Mouse (Mus musculus) liver, embryonic 11.5 days (tissue): ENCODE measurements around the gene Il27ra. TPM values are rescaled to one million over a fixed set of nuclear protein-coding genes. Genes with fewer than 3 reads are reported as not detected.
"Not testable (repeated sequence)": the region's sequence is repeated elsewhere in the genome, so short reads cannot be mapped to it uniquely, and the experiment has no call there.

Experiments
- ATAC-seq: fragments of 200-750 bp; cut with Nextera tagmentation; replicated peaks from 2 replicates; pipeline ENCODE4 v1.8.0; 2017; ENCODE audit warnings: moderate number of reproducible peaks, mild to moderate bottlenecking, moderate TSS enrichment, moderate library complexity; ENCODE audit not compliant: low FRiP score
- DNase-seq: peaks from one replicate; pipeline ENCODE4 v3.0.0-alpha.2; 2017; ENCODE audit warnings: low spot score
- H3K27ac ChIP-seq: fragments of 300-500 bp; sonication (generic); 2 replicates; pipeline ENCODE4 v1.5.1; 2014; ENCODE audit warnings: mild to moderate bottlenecking, low read depth, low read length, control low read depth
- H3K27me3 ChIP-seq: fragments of 300-500 bp; sonication (generic); replicated peaks from 2 replicates; pipeline ENCODE4 v1.6.1; 2014; ENCODE audit warnings: low read length, mixed read lengths; ENCODE audit not compliant: control insufficient read depth, insufficient read depth
- H3K36me3 ChIP-seq: fragments of 300-500 bp; sonication (generic); 2 replicates; pipeline ENCODE4 v1.6.1; 2014; ENCODE audit warnings: mild to moderate bottlenecking, low read length, moderate library complexity, mixed read lengths; ENCODE audit not compliant: control insufficient read depth, insufficient read depth
- H3K4me1 ChIP-seq: fragments of 300-500 bp; sonication (generic); replicated peaks from 2 replicates; pipeline ENCODE4 v1.6.1; 2014; ENCODE audit warnings: low read length, mixed read lengths; ENCODE audit not compliant: control insufficient read depth, insufficient read depth
- H3K4me2 ChIP-seq: fragments of 300-500 bp; sonication (generic); 2 replicates; pipeline ENCODE4 v1.6.1; 2014; ENCODE audit warnings: mild to moderate bottlenecking, control low read depth, moderate library complexity
- H3K4me3 ChIP-seq: fragments of 300-500 bp; sonication (generic); 2 replicates; pipeline ENCODE4 v1.5.1; 2014; ENCODE audit warnings: low read depth, low read length, control low read depth
- H3K9ac ChIP-seq: fragments of 300-500 bp; sonication (generic); 2 replicates; pipeline ENCODE4 v1.6.1; 2014; ENCODE audit warnings: low read depth, low read length, control low read depth
- H3K9me3 ChIP-seq: fragments of 300-500 bp; sonication (generic); 2 replicates; pipeline ENCODE4 v1.6.1; 2016; ENCODE audit warnings: low read length, inconsistent platforms, mixed read lengths; ENCODE audit not compliant: control insufficient read depth
- WGBS: fragments of 180-500 bp; shearing (Covaris S2); extraction: QIAGEN DNeasy Blood & Tissue Kit; methylation state at CpG from one replicate; pipeline ENCODE4 v1.1.7; 2014; 5-methylcytosine and 5-hydroxymethylcytosine counted together
- microRNA counts: library from miRNA; unstranded; fragments of <30 nt; microRNA quantifications from one replicate; lab custom pipeline; 2015
- microRNA-seq: library from miRNA; unstranded; fragments of <30 nt; microRNA quantifications from one replicate; pipeline ENCODE4, GENCODE M21; 2017; ENCODE audit warnings: borderline number of aligned reads
- polyA plus RNA-seq: library from polyadenylated mRNA; unstranded; fragments of >200 nt; fragmentation: Nextera tagmentation; extraction: Ambion mirVana; gene quantifications from 2 replicates; pipeline ENCODE4 v1.2.1, GENCODE M21; 2014

The Il27ra gene
- polyA plus RNA-seq, 1 experiment from 2014 or later: 3.1 TPM

GRCm38 (mm10) chr8:83983222-83983621, 59.2 kb downstream of the Il27ra start:
- not testable (repeated sequence) for H3K27ac ChIP-seq, ATAC-seq, H3K9ac ChIP-seq, H3K27me3 ChIP-seq, H3K4me2 ChIP-seq, H3K4me1 ChIP-seq, H3K4me3 ChIP-seq, H3K9me3 ChIP-seq, DNase-seq
- H3K36me3 ChIP-seq: peaks cover 40% of the 10 kb centered on the region
- WGBS: 98% methylated on average over 2 of the region's 2 CpGs

DNA sequence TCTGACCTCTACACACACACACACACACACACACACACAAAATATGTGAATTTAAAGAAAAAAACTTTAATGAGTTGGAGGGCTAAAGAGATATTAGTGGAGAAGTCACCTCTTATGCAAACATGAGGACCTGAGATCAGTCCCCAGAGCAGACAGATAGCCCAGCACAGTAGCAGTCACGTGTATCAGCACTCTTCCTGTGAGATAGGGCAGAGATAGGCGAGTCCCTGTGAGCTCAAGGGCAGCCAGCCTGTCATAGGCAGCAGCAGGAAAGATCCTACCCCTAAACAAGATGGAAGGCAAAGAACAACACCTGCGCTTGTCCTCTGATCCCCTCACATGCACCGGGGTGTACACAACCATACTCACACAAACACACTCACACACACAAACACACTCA, 59.9 kb downstream of the Il27ra start:
- H3K27me3 ChIP-seq: no peaks in the 10 kb centered on the region
- H3K9me3 ChIP-seq: no peaks in the 10 kb centered on the region
- H3K4me3 ChIP-seq: no peak overlapping the region
- peaks cover 12% of the 10 kb centered on the region for H3K4me1 ChIP-seq
- no peak for DNase-seq
- 61% methylated on average over 4 of the region's 4 CpGs for WGBS
- H3K9ac ChIP-seq: no peak overlapping the region
- ATAC-seq: peak; percentile 77
- H3K27ac ChIP-seq: no peak overlapping the region
- H3K36me3 ChIP-seq: peaks cover 35% of the 10 kb centered on the region
- no peak overlapping the region for H3K4me2 ChIP-seq

- Histone ChIP-seq H3K36me3 (peaks cover 27% of the 10 kb centered on the region), H3K4me2 (no peak overlapping the region), H3K9me3 (no peaks in the 10 kb centered on the region), H3K27ac (no peak overlapping the region), H3K4me3 (no peak overlapping the region), H3K4me1 (peaks cover 17% of the 10 kb centered on the region), H3K9ac (no peak overlapping the region), H3K27me3 (no peaks in the 10 kb centered on the region)
- ATAC-seq (no peak), DNase-seq (no peak)
- WGBS: 94% methylated on average over 7 of the region's 7 CpGs
Observed at GRCm38 (mm10) chr8:83981533-83981932, 60.9 kb downstream of the Il27ra start.

DNA sequence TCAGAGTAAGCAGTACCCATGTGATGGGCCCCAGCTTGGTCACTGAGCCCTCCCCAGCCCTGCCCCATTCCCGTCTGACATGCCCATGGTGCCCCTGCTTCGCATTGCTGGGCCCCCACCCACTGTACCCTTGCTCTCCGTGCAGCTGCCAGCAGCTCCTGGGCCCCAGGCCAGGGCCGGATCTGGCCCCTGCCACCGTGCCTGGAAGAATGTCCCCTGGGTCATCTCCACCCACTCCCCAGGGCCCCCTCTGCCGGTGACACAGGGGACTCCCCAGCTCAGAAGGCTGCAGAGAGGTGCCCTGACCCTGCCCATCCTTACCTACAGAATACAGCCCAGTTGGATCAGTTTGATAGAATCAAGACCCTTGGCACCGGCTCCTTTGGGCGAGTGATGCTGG, 61.5 kb downstream of the Il27ra start:
- Histone ChIP-seq H3K27me3 (no peaks in the 10 kb centered on the region), H3K27ac (no peak overlapping the region), H3K9ac (no peak overlapping the region), H3K4me1 (peaks cover 17% of the 10 kb centered on the region), H3K9me3 (no peaks in the 10 kb centered on the region), H3K36me3 (peaks cover 23% of the 10 kb centered on the region), H3K4me3 (no peak overlapping the region), H3K4me2 (no peak overlapping the region)
- 85% methylated on average over 8 of the region's 8 CpGs for WGBS
- ATAC-seq (no peak), DNase-seq (no peak)

MicroRNAs within 50 kb of the gene (microRNA counts, 519-probe panel; counts per million panel counts)
- microRNA mmu-miR-1199 (lab: Ali Mortazavi, UCI) (not detected), microRNA mmu-miR-709 (lab: Ali Mortazavi, UCI) (4,733 counts per million, percentile 35 among the panel's probes with 10 or more counts)

Small RNA genes lying within 50 kb of the gene (microRNA-seq; reads per million reads assigned to microRNA genes)
- gene Mir1199: not detected
- gene Mir709: not detected
- 3.2 reads per million for gene Mir8111

Other genes starting within 250 kb of the Il27ra start
- gene Adgrl1, start 142.5 kb downstream of the Il27ra start, polyA plus RNA-seq: 7.4 and 10.3 TPM in 2 replicates
- gene Gm10644, start 87.4 kb downstream of the Il27ra start, polyA plus RNA-seq: 0.25 and 0.37 TPM in 2 replicates
- gene Asf1b, start 87.1 kb downstream of the Il27ra start, polyA plus RNA-seq: 109 and 123 TPM in 2 replicates
- gene Prkaca, start 69.6 kb downstream of the Il27ra start, polyA plus RNA-seq: 96.9 and 99.2 TPM in 2 replicates
- gene Samd1, start 44.9 kb downstream of the Il27ra start, polyA plus RNA-seq: 13.4 and 17.6 TPM in 2 replicates
- gene 1700067K01Rik, start 41.1 kb downstream of the Il27ra start, polyA plus RNA-seq: 0.29 and 1.5 TPM in 2 replicates
- gene 2210011C24Rik, start 30.4 kb downstream of the Il27ra start, polyA plus RNA-seq: not detected in 2 replicates
- 0.66 and 1.2 TPM in 2 replicates for gene Palm3, start 21.1 kb downstream of the Il27ra start, polyA plus RNA-seq
- 0.42 TPM in 1 of 2 replicates, not detected in the other for gene Rln3, start 2.4 kb upstream of the Il27ra start, polyA plus RNA-seq
- 0.52 and 0.86 TPM in 2 replicates for gene Gm10643, start 22.5 kb upstream of the Il27ra start, polyA plus RNA-seq
- 8.4 and 9.5 TPM in 2 replicates for gene Rfx1, start 24.2 kb upstream of the Il27ra start, polyA plus RNA-seq
- 5.9 and 10.0 TPM in 2 replicates for gene Dcaf15, start 62.2 kb upstream of the Il27ra start, polyA plus RNA-seq
- 0.12 and 0.26 TPM in 2 replicates for gene Podnl1, start 83.4 kb upstream of the Il27ra start, polyA plus RNA-seq
- 13.7 and 14.1 TPM in 2 replicates for gene Cc2d1a, start 105.3 kb upstream of the Il27ra start, polyA plus RNA-seq
- gene 4930432K21Rik, start 105.4 kb upstream of the Il27ra start, polyA plus RNA-seq: 0.36 and 0.47 TPM in 2 replicates
- 1.2 and 1.8 TPM in 2 replicates for gene Nanos3, start 142.6 kb upstream of the Il27ra start, polyA plus RNA-seq
- 7.9 and 9.1 TPM in 2 replicates for gene Zswim4, start 194.5 kb upstream of the Il27ra start, polyA plus RNA-seq
- gene D8Ertd738e, start 207.1 kb upstream of the Il27ra start, polyA plus RNA-seq: 323 and 339 TPM in 2 replicates
- 92.2 and 95.9 TPM in 2 replicates for gene Mri1, start 214.7 kb upstream of the Il27ra start, polyA plus RNA-seq
- 16.0 and 20.1 TPM in 2 replicates for gene Ccdc130, start 227.8 kb upstream of the Il27ra start, polyA plus RNA-seq